Mouse (Mus musculus) MEL (cell line): ENCODE data around the gene Kif11.

ENCODE experiments used
- CTCF ChIP-seq, 3 experiments: IDR thresholded peaks in 2 of 3; conservative IDR thresholded peaks in 1 of 3; 2 replicates each; pipeline ENCODE4 v1.5.1; 2011 to 2012; ENCODE audit warnings: low read length in 3 of 3, low read depth in 2 of 3, mild to moderate bottlenecking in 2 of 3, improper control_type of control experiment in 1 of 3, inconsistent platforms in 1 of 3, mixed read lengths in 1 of 3, moderate library complexity in 1 of 3; ENCODE audit not compliant: control insufficient read depth in 1 of 3, insufficient read depth in 1 of 3, poor library complexity in 1 of 3, severe bottlenecking in 1 of 3
- E2F4 ChIP-seq: IDR thresholded peaks from 2 replicates; pipeline ENCODE4 v1.6.1; 2011; ENCODE audit warnings: low read depth, low read length, improper control_type of control experiment, borderline replicate concordance
- ELF1 ChIP-seq: IDR thresholded peaks from 2 replicates; pipeline ENCODE4 v1.6.1; 2014; ENCODE audit warnings: low read depth, mild to moderate bottlenecking, inconsistent platforms, low read length, improper control_type of control experiment, moderate library complexity
- EP300 ChIP-seq, 2 experiments: IDR thresholded peaks; 2 replicates each; pipeline ENCODE4 v1.6.1; 2011; ENCODE audit warnings: improper control_type of control experiment in 2 of 2, low read length in 2 of 2, low read depth in 1 of 2, mild to moderate bottlenecking in 1 of 2
- GABPA ChIP-seq: IDR thresholded peaks from 2 replicates; pipeline ENCODE4 v1.6.1; 2012; ENCODE audit warnings: low read depth, mild to moderate bottlenecking, inconsistent platforms, low read length, improper control_type of control experiment, moderate library complexity
- MAZ ChIP-seq: IDR thresholded peaks from 2 replicates; pipeline ENCODE4 v1.6.1; 2012; ENCODE audit warnings: low read depth, mild to moderate bottlenecking, inconsistent platforms, low read length, improper control_type of control experiment
- MXI1 ChIP-seq: IDR thresholded peaks from 2 replicates; pipeline ENCODE4 v1.6.1; 2011; ENCODE audit warnings: mild to moderate bottlenecking, low read depth, low read length, improper control_type of control experiment
- POLR2A ChIP-seq, 2 experiments: IDR thresholded peaks; 2 replicates each; pipeline ENCODE4 v1.6.1; 2011 to 2012; ENCODE audit warnings: low read length in 2 of 2, mild to moderate bottlenecking in 2 of 2, control low read depth in 1 of 2, improper control_type of control experiment in 1 of 2, low read depth in 1 of 2, moderate library complexity in 1 of 2; ENCODE audit not compliant: control insufficient read depth in 1 of 2, insufficient read depth in 1 of 2, poor library complexity in 1 of 2
- POLR2AphosphoS2 ChIP-seq: IDR thresholded peaks from 2 replicates; pipeline ENCODE4 v1.6.1; 2011; ENCODE audit warnings: low read length, improper control_type of control experiment
- ZNF384 ChIP-seq: IDR thresholded peaks from 2 replicates; pipeline ENCODE4 v1.6.1; 2012; ENCODE audit warnings: low read depth, mild to moderate bottlenecking, inconsistent platforms, low read length, improper control_type of control experiment

DNA sequence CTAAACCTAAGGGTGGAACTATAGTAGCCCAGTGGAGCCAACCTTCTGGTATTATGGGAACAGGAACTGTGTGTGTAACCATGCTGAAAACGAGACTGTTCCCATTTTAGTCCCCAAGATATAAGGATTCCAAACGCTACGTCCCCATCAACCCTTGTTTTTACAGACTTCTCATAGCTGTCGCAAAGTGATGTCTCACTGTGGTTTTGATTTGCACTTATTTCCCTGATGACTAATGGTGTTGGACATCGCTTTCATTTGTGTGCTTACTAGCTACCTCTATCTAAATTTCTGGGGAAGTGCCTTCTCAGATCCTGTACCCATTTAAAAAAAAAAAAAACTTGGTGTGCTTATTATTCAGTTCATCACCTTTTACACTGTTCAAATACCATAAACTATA is 52.4 kb downstream of the Kif11 start:
- no peak for TF ChIP-seq POLR2A (IDR thresholded peaks at IDR 0.05; ENCODE audit: control insufficient read depth in 1 of 2, insufficient read depth in 1 of 2, low read depth in 1 of 2, low read length in 2 of 2, poor library complexity in 1 of 2)
- TF ChIP-seq EP300 (IDR thresholded peaks at IDR 0.05; ENCODE audit: low read depth in 1 of 2, low read length in 2 of 2), result no peak
- no peak for TF ChIP-seq ELF1
- TF ChIP-seq ZNF384, result no peak
- TF ChIP-seq CTCF (IDR thresholded peaks at IDR 0.05 in 2 of 3, conservative IDR thresholded peaks at IDR 0.05 in 1 of 3; ENCODE audit: control insufficient read depth in 1 of 3, insufficient read depth in 1 of 3, low read depth in 2 of 3, low read length in 3 of 3, poor library complexity in 1 of 3, severe bottlenecking in 1 of 3), result no peak
- no peak for TF ChIP-seq E2F4
- no peak for TF ChIP-seq POLR2AphosphoS2
- TF ChIP-seq MXI1, result no peak
- TF ChIP-seq GABPA, result no peak
- no peak for TF ChIP-seq MAZ
